Mouse (Mus musculus): ENCODE measurements around the gene Gm21964. TPM values are rescaled to one million over a fixed set of nuclear protein-coding genes. Genes with fewer than 3 reads are reported as not detected.
A peak's percentile ranks its signal among the peaks of the same experiment; 100 is the strongest.

Gene Gm21964
- polyA plus RNA-seq, 1 experiment: 2.2 TPM

- Histone ChIP-seq H3K27me3 (ENCODE audit: control insufficient read depth, insufficient read depth, low read length) (no peaks in the 10 kb centered on the region), H3K36me3 (ENCODE audit: control insufficient read depth, insufficient read depth, low read length) (no peaks in the 10 kb centered on the region), H3K4me1 (ENCODE audit: control insufficient read depth, insufficient read depth, low read length) (peaks cover 8% of the 10 kb centered on the region), H3K4me3 (ENCODE audit: control insufficient read depth, low read depth, low read length) (peak overlapping the region; percentile 19; the same call in 1 of the 2 replicates), H3K27ac (ENCODE audit: control insufficient read depth, insufficient read depth, low read depth, low read length) (no peak overlapping the region)
- TF ChIP-seq CTCF (IDR thresholded peaks at IDR 0.05; ENCODE audit: control insufficient read depth, insufficient read depth, insufficient replicate concordance, low read depth, low read length): no peak
- no peak for TF ChIP-seq POLR2A (IDR thresholded peaks at IDR 0.05; ENCODE audit: control insufficient read depth, low read depth, low read length)
These were observed 51.9 kb downstream of the Gm21964 start for GRCm38 (mm10) chr8:110152951-110153350.

Other genes with a start within 250 kb of the Gm21964 start
- gene Phlpp2, start 232.7 kb upstream of the Gm21964 start, polyA plus RNA-seq (2012; rRNA removed): 2.8 and 2.9 TPM in 2 replicates
- gene Marveld3, start 139.0 kb upstream of the Gm21964 start, polyA plus RNA-seq (2012; rRNA removed): 0.80 and 1.3 TPM in 2 replicates
- gene Tat, start 110.8 kb upstream of the Gm21964 start, polyA plus RNA-seq (2012; rRNA removed): 0.05 TPM in 1 of 2 replicates, not detected in the other
- 0.06 and 0.14 TPM in 2 replicates for gene Chst4, start 61.5 kb upstream of the Gm21964 start, polyA plus RNA-seq (2012; rRNA removed)
- gene Zfp612, start 21.5 kb upstream of the Gm21964 start, polyA plus RNA-seq (2012; rRNA removed): 4.7 and 4.9 TPM in 2 replicates
- not detected in 2 replicates for gene Gm17720, start 1.5 kb downstream of the Gm21964 start, polyA plus RNA-seq (2012; rRNA removed)
- gene Calb2, start 67.0 kb downstream of the Gm21964 start, polyA plus RNA-seq (2012; rRNA removed): 0.20 and 0.25 TPM in 2 replicates
- 1.2 and 1.6 TPM in 2 replicates for gene Cmtr2, start 114.5 kb downstream of the Gm21964 start, polyA plus RNA-seq (2012; rRNA removed)
- 32.6 and 33.2 TPM in 2 replicates for gene Hydin, start 165.8 kb downstream of the Gm21964 start, polyA plus RNA-seq (2012; rRNA removed)